Mouse (Mus musculus): ENCODE data around the gene Tsga10ip.
"Not testable (repeated sequence)": the region's sequence is repeated elsewhere in the genome, so short reads cannot be mapped to it uniquely, and the experiment has no call there.

Tsga10ip gene

DNA sequence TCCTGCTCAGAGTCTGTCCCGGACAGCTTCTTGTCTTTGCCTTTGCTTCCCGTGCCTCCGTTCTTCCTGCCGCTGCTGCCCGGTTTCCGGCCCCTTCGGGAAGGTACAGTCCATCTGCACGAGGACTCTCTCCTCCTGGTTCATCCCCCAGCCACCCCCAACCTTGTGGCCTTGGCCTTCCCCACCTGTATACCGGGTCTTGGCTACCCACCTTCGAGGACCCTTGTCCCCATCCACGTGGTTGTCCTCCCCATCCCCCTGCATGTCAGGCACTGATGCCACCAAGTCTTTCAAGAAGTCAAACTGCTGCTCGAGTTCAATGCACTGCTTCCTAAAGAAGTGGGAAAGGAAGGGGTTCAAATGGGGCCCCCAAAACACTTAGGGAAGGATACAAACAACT, 21.2 kb upstream of the Tsga10ip start:
- peak; percentile 27 to 36 for DNase-seq

DNA sequence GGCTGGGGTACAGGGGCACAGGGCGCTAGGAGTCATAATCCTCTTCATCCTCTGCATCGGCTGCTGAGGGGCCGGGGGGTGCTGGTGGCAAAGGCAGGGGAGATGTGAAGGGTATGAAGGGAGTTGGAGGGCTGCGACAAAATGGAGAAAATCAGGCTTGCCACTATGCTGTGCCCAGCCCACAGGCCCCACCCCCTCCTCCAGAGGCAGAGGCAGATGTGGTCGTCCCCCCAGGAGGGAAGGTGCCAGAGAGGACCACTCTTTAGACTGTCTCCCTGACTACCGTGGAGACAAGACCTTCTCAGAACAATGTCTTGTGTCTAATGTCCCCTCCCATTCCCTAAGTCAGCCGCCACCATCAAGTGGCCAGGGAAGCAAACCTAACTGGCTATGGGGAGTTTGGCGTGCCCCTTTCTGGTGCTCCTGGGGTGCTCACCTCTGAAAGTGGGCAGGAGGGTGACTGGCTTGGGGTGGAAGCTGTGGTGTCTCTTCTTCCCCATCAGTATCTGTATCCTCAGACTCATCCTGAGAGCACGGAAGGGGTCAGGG, 20.6 kb upstream of the Tsga10ip start:
- DNase-seq: peak in 1 of 2 experiments; percentile 17

DNA sequence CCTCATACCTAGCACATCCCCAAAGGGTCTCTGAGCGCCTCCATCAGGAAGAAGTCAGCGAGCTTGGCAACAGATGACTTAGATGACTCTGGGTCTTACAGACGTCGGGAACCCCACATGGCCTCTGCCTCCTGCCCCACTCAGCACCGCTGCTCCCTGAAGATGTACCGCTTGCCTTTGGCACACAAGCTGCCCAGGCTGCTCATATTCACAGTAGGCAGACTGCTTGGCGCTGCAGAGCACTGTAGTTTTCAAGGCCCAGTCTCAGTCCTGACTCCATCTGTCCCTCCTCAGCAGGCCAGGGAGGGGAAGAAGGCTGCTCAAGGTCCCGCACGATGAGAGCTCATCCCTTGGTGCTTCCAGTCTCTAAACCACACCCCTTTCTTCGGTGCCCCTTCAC, 19.9 kb upstream of the Tsga10ip start:
- peak; percentile 57 to 62 for DNase-seq

DNA sequence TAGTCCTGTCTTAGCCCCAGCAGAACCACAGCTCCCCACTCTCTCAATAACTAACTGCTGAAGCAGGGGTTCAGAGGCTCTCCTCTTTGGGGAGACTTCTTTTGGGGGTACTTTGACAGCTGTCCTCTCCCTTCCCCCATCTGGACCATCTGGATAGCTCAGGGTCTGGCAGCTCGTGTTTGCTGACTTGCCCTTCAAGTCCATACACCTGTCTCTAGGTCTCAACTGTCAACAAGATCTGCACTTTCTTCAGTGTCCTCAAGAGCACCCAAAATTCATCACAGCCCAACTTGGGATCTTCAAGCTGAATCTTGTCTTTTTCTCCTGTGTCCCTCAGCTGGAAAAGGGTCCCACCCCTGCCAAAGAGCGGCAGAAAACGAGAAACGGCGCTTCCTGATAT, 19.5 kb upstream of the Tsga10ip start:
- no peak for DNase-seq

DNA sequence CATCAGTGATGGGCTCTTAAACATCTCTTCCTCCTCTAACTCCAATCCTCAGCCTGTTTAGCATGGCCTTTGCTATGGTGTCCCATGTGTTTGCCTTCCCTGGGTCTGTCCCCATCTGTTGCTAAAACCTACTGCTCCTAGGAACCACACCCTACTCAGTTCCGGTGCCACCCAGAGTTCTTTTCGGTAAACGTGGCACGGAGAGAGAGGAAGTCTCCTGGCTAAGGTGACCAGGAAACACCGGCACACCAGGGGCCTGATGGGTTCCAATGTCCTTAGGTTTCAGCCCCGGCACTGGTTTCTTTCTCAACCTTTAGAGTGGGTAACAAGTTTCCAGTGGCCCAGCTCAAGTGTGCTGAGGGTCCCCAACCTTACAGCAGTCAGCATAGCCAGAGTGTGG, 18.3 kb upstream of the Tsga10ip start:
- no peak for DNase-seq

DNA sequence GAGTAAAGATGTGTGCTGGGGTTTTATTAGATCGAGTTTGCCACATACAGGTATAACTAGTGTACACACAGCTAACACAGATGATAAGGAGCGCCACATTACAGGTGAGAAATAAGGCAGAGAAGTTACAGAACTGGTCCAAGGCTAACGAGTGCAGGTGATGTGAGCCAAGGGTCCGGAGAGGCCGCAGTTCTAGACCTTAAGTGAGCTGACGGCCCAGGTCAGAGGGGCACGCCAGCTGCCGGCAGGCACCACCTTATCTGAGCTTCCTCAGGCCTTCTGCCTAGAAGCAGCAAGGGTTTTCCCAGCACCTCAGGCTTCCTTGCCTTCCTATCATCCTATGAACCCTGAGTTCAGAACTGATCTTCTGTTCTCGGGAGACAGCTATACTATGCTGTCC, 17.3 kb upstream of the Tsga10ip start:
- no peak for DNase-seq

DNA sequence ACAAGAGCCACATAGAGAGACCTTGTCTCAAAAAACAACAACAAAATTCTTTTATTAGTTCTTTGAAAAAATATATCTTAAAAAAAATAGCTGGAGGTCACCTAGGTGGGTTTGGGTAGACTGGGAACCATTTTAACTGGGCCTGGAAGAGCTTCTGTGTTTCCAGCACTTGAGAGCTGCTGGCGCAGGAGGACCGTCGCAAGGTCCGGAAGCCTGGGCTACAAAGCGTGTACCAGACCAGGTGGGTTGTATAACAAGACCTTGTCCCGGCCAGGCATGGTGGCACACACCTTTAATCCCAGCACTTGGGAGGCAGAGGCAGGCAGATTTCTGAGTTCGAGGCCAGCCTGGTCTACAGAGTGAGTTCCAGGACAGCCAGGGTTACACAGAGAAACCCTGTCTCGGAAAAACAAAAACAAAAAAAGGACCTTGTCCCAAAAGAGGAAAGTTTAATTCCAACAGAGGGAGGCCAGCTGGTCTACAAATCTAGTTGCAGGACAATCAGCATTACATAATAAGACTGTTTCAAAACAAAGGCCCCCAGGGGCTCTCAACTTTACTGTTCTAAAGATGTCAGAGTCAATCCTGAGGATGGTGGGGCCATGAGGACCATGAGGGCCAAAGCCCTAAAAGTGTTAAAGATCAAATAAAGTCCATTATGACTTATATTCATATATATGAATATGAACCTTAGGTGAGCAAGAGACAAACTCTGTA, 16.6 kb upstream of the Tsga10ip start:
- no peak for DNase-seq

DNA sequence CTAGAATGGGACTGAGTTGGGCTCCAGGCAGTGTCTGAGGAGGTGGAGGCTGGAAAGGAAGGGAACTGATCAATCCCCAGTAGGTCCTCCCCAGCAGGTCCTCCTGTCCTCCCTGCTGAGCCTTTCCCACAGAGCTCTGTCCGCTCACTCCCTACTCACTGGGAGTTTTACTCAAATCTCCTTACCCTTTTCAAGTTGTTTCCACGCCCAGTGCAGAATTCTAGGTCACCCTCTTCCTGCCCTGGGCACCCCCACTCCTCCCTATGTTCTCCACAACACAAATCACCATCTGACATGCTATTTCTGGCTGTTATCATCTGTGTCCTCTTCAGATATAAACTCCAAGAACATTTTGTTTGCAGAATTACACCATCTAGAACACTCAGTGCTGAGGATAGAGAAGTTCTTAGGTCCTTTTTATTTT, 12.2 kb upstream of the Tsga10ip start:
- no peak for DNase-seq

DNA sequence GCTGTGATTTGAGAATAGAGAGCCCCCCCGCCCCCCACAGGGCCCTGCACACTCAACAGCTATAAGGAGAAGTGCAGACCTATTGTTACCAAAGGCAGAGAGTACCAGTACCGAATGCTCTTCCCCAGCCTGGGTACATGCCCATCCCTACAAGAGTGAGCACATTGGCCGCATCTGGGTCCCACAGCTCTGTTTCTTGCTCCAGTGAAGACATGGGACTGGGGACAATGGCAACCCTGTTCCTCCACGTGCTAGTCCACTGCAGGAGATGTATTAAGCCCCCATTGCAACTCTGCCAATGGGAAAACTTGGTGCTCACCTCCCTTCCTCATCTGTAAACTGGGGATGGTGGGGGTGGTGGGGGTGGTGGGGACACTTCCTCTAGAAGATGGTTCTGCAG, 11.5 kb upstream of the Tsga10ip start:
- no peak for DNase-seq

DNA sequence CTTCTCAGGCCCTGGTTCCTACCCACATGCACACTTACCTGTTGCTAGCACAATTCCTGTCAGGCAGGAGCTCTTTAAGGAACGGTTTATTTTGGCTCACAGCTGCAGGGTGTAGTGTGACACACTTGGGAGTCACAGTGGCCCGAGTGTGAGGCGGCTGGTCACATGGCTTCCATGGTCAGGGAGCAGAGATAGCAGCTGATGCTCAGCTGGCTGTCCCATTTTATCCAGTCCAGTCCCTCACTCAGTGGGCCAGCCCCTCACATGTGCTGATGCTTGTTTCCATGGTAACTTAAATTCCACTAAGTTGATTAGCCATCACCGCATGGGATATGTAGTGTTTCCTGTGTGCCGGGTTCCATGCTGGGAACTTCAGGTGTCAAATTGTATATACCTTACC, 9.6 kb upstream of the Tsga10ip start:
- DNase-seq: no peak

DNA sequence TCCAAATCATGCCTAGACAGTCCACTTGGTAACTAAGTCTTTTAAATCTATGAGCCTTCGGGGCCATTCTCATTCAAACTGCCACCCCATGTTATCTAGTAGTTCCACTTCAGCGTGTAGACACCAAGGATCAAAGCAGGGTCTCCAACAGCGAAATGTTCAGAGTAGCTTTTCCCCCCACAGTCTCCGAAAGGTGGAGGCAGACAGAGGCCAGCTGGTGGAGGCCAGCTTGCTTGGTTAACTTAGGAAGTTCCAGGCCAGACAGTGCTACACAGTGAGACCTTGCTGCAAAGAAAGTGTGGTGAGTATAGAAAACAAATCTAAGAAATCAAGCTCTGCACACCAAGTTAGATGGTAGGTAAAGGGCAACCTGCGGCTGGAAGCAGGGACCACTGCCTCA, 8.3 kb upstream of the Tsga10ip start:
- no peak for DNase-seq

DNA sequence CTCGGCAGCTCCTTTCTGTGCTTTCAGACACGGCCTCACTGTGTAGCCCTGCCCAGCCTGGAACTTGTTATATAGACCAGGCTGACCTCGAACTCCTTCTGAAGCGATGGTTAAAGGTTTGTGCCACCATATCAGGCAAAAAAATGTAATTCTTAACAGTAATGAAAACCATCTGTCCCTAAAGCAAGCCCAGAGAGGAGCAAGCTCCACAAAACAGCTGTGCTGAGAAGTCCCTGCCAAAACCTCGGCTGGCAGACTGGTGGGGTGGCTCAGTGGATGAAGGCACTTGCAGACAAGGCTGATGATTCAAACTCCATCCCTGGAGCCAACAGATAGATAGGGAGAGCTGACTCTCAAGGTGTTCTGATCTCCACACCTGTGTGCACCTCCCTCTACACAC, 6.7 kb upstream of the Tsga10ip start:
- DNase-seq: no peak

DNA sequence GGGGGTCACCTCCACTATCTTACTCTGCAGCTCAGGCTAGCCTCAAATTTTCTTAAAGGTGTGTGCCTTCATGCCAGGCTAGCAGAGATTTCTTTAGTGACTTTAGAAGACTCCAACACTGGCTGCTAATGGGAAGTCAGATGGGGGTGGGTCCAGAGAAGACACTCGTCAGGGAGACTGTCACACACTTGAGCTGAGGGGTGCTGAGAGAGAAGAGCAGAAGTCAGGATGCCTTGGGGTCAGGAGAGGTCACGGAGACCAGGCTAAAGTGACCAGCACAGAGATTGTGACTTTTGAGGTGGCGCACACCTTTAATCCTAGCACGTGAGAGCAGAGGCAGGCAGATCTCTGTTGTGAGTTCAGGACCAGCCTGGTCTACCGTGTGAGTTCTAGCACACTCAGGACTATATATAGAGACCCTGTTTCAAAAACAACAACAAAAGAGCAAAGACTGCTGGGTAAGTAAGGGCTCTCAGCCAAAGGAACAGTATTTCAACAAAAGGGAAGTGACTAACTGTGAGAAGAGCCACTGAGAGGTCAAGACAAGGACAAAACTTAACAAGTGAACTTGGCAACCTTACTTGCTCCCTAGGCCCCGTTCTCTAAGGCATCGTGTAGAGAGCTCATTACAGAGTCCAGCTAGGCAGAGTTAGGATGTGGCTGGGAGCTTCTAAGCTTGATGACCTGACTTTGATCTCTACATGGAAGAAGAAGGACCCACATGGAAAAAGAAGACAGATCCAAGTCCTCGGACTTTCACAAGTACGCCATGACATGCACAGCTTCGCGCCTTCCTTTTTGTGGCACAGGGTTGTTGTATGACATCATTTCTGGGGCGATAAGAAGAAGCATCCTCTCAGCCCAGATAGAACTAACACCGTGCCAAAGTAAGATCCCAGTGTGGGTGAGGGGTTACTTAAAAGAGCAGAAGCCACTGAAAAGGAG, 6.0 kb upstream of the Tsga10ip start:
- peak in 1 of 2 experiments; percentile 3 for DNase-seq

DNA sequence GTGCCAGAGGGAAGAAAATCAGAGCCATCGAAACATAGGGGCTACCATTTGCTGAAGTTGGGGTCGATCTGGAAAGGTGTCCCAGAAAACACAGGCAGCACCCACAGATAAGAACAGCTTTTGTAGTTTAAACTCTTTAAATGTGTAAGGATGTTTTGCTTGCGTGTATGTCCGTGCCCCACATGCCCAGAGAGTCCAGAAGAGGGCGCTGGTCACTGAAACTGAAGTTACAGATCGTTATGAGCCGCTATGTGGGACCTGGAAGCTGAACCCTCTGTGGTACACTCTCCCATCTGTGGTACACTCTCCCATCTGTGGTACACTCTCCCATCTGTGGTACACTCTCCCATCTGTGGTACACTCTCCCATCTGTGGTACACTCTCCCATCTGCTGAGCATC, 4.8 kb upstream of the Tsga10ip start:
- DNase-seq: peak; percentile 68 to 81

DNA sequence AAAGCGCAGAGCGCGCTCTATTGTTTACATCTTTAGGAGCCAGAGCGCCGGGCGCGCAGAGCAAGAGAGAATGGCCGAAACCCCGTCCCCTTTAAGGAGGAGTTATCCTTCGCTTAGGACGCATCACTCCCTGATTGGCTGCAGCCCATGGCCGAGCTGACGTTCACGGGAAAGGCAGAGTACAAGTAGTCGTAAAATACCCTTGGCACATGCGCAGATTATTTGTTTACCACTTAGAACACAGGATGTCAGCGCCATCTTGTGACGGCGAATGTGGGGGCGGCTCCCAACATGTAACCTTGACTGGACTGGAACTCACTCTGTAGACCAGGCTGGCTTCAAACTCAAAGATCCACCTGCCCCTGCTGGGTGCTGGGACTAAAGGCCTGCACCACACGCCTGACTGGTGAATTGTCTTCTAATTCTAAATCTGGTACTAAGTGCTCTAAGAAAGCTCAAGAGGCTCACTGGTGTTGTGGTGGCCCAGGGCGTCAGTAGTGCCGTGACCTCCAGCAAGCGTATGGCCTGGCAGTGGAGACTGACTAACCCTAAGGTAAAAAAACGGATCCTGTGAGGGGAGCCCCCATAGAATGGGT, 4.3 kb upstream of the Tsga10ip start:
- DNase-seq: peak; percentile 64 to 67

DNA sequence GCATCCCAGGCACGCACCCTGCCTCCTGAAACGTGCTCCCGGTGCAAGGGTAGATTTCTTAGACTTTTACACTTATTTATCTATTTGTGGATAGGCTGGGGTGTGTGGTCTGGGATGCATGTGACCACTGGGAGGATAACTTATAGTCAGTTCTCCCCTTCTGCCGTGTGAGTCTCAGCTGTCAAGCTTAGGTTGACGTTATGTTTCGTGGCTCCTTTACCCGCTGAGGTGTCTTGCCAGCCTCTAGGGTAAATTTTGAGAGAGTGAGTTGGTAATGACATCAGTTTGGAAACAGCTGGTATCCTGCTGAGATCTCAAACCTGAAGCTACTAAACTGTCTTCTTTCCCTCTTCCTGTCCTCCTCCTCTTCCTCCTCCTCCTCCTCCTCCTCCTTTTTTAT, 3.6 kb upstream of the Tsga10ip start:
- no peak for DNase-seq

DNA sequence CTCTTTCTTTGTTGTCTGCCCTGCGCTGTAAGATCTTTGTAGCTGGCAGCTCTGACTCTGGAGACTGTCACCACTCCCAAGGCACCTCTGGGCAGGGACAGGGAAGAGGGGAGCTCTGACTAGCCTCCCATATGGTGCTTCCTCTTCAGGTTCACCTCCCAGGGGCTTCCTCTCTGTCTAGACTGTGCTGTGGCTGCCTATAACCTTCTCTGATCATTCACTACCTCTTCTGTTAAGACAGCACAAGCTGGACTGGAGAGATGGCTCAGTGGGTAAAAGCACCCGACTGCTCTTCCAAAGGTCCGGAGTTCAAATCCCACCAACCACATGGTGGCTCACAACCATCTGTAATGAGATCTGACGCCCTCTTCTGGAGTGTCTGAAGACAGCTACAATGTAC, 1.3 kb downstream of the Tsga10ip start:
- DNase-seq: not testable (repeated sequence)

DNA sequence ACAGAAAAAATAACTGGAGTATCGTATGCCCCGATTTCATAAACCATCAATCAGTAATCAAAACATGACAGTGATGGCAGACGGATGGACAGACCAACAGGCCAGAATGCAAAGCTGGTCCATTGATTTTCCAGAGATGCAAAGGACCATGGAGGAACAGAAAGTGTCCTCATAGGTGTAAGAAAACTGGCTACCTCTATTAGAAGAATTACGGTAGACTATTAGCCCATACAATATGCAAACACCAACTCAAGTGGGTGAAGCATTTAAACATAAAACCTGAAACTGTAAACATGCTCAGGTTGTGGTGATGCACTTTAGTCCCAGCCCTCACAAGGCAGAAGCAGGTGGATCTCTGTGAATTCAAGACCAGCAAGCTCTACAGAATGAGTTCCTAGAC, 7.0 kb downstream of the Tsga10ip start:
- DNase-seq: no peak

DNA sequence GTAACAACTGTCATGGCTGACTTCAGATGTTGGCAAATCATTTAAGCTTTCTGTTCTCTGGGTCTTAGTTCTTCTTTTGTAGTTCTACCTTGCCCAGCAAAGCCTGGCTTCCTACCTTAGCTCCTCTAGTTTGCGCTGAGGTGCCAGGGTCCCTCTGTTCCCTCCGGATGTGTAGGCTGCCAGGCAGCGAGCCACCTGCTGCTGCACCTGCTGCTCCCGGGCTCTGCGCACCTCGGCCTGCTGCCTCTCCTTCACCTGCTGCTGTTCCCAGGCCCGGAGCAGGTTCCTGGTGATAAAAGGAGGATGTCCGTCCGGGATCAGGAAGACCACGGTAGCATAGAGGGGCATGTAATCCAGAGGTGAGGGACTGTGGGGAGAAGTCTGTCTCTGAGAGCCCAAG, 8.2 kb downstream of the Tsga10ip start:
- DNase-seq: peak; percentile 77

DNA sequence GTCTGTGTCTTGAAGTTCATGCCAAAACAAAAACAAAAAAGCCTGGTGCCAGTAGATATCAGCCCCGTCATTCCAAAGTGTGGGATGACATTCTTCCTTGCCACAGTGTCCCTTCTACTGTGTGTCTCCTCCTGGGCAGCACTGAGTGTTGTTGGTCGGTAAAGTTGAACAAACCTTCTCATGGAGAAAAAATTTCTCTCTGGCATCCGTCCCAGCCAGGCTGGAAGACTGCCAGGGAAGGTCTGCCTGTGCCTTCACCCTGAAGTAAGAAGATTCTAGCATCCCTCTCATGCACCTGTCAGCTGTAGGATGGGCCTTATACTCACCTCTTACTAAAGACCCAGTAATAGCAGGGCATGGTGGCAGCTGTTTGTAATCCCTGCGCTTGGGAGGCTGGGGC, 9.4 kb downstream of the Tsga10ip start:
- peak; percentile 87 for DNase-seq

DNA sequence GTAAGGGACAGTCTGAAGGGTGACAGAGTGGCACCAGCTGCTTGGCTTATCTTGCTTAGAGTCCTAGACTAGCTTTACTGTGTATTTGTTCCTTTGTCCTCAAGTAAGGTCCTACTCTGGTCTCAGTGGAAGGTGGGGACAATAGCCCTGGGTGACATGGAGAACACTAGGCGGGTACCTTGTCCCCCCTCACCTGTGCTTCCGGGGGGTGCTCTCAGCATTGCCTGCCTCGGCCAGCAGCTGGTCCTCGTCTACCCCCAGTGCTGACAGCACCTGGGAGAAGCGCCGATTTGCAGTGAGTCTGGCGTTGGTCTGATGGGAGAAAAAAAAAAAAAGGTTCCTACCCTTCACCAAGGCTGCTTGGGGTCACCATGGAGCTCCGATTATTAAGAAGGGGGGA, 11.9 kb downstream of the Tsga10ip start:
- no peak for DNase-seq

DNA sequence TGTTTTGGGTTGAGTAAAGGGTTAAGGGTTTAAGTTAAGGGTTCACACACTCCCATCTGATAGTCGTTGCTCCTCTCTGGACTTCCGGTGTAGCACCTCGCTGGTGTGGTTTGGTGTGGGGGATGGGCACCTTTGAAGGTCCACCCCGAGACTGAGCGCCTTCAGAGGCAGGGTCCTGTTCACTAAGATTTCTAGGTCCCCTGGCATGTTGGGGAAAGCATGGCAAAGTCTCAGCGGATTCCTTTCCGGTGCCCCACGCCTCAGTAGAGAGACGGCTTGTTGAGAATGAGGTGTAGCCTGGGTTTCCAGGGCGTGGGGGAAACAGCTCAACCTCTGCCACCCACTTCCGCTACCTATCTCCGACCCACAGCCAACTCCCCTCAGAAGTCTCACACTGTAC, 12.7 kb downstream of the Tsga10ip start:
- no peak for DNase-seq

DNA sequence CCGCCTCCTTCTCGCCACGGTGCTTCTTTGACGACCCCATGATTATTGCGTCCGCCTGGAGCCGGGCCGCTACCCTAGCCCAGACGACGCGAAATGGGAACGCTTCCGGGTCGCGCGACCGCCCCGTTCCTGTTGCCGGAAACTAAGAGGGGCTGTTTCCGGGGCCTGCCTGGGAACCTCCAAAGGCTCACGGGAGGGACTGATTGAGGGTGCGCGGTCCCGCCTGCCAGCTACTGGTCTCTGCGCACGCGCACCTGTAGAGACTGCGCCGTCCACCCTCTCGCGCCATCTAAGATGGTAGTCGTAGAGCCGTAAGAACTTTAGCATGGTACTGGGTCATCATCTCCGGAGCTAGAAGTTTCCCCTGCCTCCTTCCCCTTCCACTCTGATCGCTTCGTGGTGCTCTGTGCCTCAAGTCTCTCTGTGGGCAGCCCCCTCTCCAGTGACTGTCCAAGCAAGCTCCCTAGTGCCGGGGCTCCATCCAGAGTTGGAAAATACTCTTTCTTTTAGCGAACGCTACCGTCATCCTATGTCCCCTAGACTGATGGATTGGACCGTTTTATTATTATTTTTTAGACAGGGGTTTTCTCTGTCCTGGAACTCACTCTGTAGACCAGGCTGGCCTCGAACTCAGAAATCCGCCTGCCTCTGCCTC, 13.6 kb downstream of the Tsga10ip start, which contains the start of gene Sart1:
Gene Sart1, minus strand, starts transcription at position 116 of the 655 bp plus-strand sequence.
- peak; percentile 95 to 97 for DNase-seq

Measured in cerebellum, postnatal 25 days (tissue).